Mouse (Mus musculus): Measurements from ENCODE around the gene Nr6a1.

Nr6a1 gene

DNA sequence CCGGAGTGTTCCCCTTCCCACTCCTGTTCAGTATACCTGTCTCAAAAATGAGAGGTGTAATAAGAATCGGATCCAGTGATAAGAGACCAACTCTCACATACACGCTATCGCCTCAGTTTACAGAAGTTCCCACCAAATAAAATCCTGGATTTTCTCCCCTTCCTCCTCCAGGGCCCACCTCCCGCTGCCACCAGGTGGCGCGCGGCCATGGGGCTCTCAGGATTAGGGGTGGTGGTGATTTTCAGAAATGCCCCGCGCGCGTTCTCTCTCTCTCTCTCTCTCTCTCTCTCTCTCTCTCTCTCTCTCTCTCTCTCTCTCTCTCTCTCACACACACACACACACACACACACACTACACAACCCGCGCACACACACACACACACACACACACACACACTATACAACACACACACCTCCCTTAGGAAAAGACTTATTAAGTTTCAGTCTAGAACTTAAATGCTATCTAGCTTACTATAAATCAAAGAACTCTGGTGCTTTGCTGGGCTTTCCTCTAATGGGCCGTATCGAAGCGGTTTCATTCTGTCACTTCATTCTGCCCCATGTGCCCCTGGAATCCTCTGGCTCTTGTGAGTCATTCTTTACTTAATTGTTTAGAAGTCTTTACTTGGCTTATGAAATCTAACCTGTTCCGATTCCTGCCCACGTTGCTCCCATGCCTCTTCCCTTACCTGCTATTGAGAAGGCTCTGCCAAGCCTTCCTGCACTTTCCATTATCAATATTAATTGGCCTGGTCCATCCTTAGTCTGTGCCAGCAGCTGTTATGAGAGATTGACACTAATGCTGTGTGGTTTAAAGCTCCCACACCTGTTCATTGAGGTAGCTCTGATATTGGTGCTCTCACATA is at the start of gene Nr6a1:
TSS of gene Nr6a1 (minus strand) at position 574 of the 865 bp plus-strand sequence.
- in situ Hi-C loops (cut with MboI, MseI) = no loop called here

DNA sequence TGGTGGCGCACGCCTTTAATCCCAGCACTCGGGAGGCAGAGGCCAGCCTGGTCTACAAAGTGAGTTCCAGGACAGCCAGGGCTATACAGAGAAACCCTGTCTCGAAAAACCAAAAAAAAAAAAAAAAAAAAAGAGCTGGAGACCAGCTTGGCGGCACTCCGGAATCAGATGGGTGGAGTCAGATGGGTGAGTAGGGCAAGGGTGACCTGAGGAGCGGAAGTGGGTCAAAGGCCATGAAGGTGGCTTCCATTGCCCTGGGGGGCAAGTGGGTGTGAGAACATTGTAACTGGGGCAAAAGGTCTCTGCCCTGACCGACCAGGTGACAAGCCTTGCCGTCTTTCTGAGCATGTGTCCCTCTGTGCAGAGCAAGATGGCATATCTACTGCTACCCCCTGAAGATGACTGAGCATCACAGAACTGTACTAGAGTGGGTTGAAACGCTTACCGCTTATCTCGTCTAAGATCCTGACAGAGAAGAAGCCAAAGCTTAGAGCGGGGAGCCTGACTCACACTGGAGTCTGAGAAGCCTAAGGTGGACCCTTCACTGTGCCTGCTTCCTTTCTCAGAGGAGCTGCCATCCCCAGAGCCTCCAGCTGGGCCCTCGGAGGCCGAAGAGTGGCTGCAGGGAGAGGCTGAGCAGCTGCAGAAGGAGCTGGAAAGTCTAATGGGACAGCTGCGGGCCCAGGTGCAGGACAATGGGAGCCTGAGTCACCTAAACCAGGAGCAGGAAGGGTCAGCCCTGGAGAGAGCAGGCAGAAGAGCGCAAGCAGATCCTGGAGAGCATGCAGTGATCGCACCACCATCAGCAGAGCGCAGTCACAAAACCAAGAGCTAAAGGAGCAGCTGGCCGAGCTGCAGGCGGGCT is 48.7 kb upstream of the Nr6a1 start:
- in situ Hi-C loops (cut with MboI, MseI) = no loop called here

DNA sequence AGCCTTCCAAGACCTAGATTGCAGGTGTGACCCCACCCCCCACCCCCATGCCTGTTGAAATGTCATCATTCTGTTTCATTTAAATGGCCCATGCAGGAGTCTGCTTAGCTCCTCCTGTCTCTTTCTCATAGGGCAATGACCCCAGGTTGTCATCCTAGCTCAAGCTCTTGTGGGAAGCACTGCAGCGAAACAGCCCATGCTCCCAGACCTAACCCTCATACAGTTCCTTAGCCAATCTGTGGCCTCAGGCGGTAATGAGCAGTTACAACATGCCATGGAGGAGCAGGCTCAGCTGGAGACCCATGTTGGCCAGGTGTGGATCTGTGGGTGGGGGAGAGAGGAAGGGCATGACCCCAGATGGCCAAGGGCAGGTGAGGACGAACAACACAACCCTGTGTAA is 47.7 kb upstream of the Nr6a1 start:
- in situ Hi-C loops (cut with MboI, MseI) = no loop called here

DNA sequence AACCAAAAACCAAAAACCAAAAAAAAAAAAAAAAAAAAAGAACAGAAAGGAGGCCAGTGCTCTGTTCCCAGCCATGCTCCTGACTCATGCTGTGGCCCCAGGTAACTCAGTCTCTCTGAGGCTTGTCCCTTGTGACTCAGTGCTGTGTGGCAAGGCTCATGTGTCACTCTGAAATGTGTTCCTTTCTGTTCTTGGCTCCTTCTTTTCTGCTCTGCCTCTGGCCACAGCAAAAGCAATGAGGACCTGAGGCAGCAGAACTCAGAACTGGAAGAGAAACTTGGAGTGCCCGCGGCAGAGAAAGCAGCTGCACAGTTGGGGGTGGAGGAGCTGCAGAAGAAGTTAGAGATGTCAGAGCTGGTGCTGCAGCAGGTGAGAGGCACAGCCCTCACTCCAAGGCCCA is 46.7 kb upstream of the Nr6a1 start:
- in situ Hi-C loops (cut with MboI, MseI) = no loop called here

DNA sequence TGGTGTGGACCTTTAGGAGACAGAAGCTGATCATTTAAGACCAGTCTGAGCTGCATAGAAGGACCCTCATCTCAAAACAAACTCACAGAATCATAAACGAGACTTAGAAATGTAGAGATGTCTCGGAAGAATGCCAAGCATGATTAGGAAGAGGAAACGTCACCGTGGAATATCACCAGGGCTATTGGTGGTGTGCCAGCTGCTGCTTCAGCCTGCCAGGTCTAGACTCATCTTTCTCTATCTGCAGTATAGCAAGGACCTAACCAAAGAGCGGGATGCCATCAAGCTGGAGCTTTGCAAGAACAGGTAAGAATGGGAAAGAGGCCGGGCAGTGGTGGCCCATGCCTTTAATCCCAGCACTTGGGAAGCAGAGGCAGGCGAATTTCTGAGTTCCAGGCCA is 46.2 kb upstream of the Nr6a1 start:
- in situ Hi-C loops (cut with MboI, MseI) = no loop called here

DNA sequence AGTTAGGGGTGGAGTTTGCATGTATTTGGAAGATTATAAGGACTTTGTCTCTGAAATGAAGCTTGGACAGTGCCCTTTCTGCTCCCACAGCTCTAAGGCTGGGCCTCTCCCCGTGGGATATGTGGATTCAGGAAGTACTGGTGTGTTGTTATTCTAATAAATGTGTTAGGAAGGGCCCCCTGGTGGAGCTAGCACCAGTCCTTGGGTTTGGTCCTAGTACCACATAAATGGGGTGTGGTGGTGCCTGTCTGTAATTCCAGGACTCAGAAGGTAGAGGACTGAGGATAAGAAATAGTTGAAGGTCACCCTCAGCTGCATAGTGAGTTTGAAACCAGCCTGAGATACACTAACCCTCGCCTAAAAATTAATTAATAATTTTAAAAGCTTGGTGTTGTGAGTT is 45.7 kb upstream of the Nr6a1 start:
- in situ Hi-C loops (cut with MboI, MseI) = no loop called here

DNA sequence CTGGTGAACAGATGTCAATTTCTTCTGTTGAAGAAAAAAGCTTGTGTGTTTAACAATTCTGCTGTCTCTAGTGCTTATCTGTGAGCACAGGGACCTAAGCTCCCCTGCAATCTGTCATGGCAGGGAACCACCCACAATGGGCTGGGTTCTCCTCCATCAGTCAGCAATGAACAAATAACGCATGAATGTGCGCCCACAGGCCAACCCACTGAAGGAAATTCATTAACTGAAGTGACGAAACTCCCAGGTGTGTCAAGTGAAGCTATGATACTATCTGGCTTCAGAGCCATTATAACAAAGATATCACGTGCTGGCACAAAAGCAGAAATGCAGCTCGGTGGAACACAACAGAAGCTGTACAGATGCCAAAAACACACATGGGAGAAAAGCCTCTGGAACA is 42.6 kb upstream of the Nr6a1 start:
- in situ Hi-C loops (cut with MboI, MseI) = no loop called here

DNA sequence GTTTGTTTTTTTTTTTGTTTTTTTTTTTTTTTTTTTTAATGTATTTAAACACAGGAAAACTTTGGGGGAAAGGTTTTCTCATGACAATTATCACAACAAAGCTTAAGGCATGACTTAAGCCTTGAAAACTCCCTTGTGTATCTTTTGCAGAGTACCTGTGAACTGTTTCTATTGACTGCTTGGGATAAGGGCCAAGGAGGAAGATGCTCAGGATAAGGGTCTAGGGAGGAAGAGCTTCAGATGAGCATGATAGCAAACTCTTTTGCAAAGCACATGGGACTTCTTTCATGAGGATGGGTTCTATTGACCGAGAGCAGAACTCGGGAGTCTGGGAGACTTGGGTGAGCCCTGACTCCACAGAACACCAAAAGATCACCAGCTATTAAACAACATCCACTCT is 42.2 kb upstream of the Nr6a1 start:
- in situ Hi-C loops (cut with MboI, MseI) = no loop called here

DNA sequence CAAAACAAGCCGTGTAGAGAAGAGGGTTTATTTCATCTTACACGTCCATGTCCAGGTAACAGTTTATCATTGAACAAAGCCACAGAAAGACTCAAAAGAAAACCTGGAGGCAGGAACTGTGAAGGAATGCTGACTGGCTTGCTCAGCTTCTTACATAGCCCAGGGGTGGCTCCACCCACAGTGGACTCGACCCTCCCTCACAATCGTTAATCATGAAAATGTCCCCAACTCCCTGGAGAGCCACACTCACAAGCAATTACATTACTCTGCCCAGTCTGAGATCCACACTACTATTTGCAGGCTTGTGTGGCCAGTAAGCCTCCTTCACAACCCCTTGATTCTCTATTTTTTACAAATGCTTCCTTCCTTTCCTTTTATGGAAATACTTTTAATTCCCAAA is 36.7 kb upstream of the Nr6a1 start:
- in situ Hi-C loops (cut with MboI, MseI) = no loop called here

DNA sequence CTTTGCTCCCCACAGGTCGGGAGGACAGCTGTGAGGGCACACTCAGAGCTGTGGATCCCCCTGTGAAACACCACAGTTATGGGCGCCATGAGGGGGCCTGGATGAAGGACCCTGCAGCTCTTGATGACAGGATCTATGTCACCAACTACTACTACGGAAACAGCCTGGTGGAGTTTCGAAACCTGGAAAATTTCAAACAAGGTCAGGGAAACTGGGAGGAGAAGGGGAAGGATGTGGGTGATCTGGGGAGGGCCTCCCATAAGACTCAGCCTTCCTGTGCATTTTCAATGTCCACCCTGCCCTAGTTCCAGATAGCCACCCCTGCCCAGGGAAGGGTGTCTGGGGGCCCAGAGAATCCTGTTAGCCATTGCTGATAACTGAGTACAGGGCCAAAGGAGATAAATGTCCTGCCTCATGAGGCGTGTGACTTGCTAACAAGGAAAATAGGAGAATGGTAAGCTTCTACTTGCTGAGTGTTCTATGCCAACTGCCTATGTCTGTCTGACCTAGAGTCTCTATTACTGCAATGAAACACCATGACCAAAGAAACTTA is 30.3 kb upstream of the Nr6a1 start:
- in situ Hi-C loops (cut with MboI, MseI) = no loop called here

DNA sequence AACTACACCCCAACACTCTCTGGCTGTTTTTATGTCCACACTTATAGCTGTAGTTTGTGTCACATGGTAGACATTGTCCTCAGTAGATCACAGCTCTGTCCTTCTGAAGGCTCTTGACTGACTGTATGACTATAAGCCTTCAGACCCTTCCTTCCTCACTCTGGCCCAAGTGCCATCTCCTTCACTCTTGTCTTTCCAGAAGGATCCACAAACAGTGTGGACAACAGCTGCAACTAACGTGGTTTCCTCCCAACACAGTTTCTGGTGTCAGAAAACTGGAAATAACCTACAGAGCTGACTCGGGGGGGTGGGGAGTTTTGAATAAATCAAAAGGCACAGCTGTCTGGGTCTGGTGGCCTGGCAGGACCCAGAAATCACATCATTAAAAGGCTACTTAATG is 28.6 kb upstream of the Nr6a1 start:
- in situ Hi-C loops (cut with MboI, MseI) = no loop called here

DNA sequence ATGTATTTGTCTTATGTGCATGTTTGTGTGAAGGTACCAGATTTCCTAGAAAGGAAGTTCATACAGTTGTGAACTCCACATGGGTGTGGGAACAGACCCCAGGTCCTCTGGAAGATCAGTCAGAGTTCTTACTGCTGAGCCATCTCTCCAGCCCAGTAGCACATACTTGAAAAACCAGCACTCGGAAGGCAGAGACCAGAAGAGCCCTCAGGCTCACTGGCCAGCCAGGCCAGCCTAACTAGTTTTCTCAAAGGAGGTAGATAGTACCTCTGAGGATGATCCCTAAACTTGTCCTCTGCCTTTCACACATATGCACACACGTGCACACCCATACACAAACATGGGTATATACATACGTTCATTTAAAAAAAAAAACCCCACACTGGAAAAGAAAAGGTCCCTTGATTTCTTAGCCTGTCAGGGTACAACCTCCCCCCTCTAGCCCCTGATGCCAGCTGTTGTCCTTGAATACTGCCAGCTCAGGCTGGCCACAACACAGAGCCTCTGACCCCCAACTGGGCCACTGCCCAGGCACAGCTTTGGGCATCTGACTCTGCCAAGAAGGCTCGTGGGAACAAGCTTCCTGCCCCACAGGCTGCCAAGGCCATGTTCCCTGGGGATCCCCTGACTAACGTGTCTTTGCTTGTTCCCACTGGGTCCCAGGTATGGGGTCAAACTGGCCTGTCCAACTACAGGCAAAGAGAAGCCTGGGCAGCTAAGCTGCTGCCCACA is 25.8 kb upstream of the Nr6a1 start:
- in situ Hi-C loops (cut with MboI, MseI) = no loop called here

DNA sequence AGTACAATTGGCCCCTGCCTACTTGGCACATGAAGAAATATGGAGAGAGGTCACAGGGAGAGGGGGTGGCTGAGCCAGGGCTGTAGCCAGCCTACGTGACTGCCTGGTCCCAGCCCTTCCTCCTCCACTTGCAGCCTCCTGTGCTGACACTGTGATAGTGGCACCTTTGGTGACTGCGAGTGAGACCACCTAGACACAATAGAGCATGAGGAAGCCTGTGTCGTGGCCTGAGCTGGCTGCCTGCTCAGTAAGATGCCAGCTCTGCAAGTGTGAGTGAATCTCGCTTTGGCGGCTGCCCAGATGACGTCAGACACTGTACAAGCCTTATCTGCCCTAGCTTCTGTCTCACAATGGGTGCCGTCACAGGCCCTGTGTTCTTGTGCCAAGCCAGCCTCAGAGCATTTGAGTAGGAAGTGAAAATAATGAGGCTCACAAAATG is 22.8 kb upstream of the Nr6a1 start:
- in situ Hi-C loops (cut with MboI, MseI) = no loop called here

DNA sequence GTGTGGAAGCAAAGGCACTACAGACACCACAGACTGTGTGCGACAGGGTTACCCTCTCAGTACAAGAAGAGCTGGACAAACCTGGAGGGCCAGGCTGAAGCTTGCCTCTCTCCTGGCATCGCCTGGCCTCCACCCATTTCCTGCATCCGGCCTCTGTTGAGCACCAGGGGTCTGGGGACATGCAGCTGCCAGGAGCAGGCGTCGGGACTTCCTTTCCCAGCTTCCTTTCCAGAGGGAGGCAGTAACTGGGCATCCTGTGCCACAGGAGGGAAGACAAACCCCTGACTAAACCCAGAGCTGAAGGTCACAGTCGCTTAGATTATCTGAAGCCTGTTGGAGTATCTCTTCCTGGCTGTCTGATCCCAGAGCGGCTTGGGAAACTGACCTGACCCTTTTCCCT is 20.1 kb upstream of the Nr6a1 start:
- in situ Hi-C loops (cut with MboI, MseI) = no loop called here

DNA sequence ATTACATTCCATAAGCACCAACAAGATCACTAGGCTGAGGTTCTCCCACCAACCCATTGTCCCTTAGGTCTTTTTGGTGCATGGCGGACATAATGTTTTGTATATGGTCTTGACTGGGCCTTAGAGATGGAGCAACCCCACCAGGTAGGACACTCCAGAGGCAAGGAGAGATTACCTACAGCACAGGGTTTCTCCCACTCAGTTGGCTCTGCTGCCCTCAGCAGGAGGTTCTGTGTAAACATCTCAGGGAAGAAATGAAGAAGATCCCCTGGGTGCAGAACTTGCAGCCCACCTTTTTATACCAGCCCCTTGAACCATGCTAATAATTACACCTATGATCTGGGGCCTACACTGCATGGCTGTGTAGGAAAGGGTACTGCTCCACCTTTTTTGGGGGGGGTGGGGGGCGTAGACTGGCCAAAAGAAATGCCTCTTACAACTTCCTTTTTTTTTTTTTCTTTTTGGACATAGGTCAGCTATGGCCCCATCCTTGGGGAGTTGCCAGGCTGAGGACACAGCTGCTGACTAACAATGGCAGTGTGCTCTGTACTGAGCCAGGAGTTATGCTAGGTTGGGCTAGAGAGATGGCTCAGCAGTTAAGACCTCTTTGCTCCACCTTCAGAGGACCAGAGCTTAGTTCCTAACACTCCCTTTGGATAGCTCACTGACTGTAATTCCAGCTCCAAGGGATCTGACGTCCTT is 17.1 kb upstream of the Nr6a1 start:
- in situ Hi-C loops (cut with MboI, MseI) = no loop called here

DNA sequence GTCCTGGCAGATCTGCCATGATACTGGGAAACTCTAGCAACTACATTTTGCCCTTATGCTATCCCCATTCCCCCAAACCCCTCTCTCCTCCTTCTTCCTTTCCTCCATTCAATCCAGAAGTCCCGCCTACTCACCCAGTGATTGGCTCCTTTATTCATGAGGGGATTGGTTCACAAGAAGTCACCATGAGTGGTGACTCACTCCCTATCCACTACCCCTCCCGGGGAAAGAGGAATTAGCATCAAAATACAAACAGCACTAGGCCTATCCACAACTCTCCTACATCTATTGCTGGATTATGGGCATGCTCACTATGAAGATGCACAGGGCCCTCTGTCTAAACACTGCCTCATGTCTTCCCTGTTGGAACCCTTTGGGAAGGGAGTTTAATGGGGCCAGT is 16.5 kb upstream of the Nr6a1 start:
- in situ Hi-C loops (cut with MboI, MseI) = no loop called here

DNA sequence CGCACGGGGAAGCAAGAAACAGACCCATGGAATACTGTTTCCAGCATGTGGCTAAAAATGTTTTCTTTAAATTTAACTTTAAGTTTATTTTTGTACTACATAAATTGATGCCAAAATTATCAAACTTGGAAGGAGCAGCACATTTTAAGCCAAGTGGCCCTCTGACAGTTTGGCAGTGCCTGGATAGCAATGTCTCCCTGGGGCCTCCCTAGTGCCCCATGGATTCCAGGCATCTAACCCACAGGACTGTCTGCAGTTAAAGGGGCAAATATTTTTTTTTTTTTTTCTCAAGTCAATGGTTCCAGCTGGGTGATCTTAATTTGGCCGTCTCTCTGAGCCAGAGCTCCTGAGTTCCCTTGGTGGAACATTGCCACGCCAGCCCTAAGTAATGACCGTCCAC is 15.7 kb upstream of the Nr6a1 start:
- in situ Hi-C loops (cut with MboI, MseI) = no loop called here

DNA sequence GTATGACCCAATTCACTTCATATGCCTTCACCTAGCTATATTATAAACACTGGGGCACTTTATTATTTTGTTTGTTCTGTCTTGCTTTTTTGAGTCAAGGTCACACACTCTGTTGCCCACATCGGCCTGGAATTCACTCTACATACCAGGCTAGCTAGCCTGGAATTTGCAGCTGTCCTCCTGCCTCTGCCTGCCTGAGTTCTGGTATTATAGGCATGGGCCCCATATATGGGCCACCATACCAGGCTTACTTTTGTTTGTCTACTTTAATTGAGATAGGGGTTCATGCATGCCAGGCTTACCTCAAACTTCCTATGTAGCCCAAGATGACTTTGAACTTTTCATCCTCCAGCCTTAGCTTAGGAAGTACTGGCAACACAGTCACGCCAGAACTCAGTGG is 14.4 kb upstream of the Nr6a1 start:
- in situ Hi-C loops (cut with MboI, MseI) = no loop called here

DNA sequence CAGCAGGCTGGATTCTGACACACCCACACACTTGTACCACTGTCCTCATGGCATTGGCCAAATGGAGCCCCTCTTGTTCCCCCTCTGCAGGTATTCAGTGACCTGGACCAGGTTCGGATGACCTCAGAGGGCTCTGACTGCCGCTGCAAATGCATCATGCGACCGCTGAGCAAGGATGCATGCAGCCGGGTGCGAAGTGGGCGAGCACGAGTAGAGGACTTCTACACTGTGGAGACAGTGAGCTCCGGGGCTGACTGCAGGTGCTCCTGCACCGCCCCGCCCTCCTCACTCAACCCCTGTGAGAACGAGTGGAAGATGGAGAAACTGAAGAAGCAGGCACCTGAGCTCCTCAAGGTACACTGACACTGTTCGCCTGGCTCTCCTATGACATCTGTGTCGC is 13.9 kb upstream of the Nr6a1 start:
- in situ Hi-C loops (cut with MboI, MseI) = no loop called here

DNA sequence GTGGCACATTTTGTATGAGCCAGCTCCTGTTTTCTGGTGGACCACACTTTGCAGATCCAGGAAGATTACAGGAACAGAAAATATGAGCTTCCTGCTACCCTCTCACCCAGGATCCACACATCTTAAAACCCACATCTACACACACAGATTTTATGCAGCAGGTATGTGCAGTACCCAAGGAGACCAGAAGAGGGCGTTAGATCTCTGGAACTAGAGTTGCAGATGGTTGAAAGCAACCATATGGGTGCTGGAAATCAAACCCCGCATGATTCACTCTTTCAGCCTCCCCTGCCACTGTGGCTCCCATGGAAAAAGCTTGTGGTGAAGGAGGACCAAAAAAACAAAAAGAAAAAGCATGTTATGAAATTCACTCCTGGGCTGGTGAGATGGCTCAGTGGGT is 11.6 kb upstream of the Nr6a1 start:
- in situ Hi-C loops (cut with MboI, MseI) = loop anchor here (10.0 kb wide), 1 partner anchor 256 kb away; the partner anchor contains the start of gene Scai

DNA sequence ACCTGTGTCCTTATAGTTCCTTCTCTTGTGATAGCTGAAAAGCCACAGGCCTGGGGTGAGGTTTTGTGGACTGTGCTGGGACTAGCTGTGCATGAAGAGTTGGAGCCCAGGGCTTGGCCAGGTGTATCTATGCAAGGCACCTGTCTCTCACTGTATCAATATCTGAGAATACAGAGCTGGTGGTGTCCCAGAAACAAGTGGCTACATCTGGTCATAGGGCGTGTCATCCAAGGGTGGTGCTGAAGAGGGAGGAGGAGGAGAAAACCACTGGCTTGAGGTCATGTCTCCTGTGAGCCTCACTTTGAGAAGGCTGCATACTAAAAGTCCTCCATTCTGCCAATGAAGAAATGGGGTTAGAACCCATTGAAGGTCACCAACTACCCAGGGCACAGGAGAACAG is 10.5 kb upstream of the Nr6a1 start:
- in situ Hi-C loops (cut with MboI, MseI) = loop anchor here (10.0 kb wide), 1 partner anchor 257 kb away; the partner anchor contains the start of gene Scai

Data from T-helper 2 cell (primary cell).